Mouse (Mus musculus) CH12.LX (cell line): ENCODE measurements around the gene Mesp2. TPM values are rescaled to one million over a fixed set of nuclear protein-coding genes. Genes with fewer than 3 reads are reported as not detected.

Source experiments
- DNase-seq: peaks from one replicate; pipeline ENCODE4 v3.0.0-alpha.2; 2013; ENCODE audit errors: extremely low read depth
- H3K27ac ChIP-seq: 2 replicates; pipeline ENCODE4 v1.5.1; 2012; ENCODE audit warnings: low read depth, mild to moderate bottlenecking, control low read depth, moderate library complexity; ENCODE audit not compliant: insufficient read depth
- H3K27me3 ChIP-seq: replicated peaks from 2 replicates; pipeline ENCODE3; 2012; ENCODE audit warnings: inconsistent platforms
- H3K36me3 ChIP-seq, 2 experiments: replicated peaks in 1 of 2; 2 replicates each; pipeline versions ENCODE3 to v1.6.1; 2012; ENCODE audit warnings: inconsistent platforms in 1 of 2, low read length in 1 of 2, mild to moderate bottlenecking in 1 of 2, mixed read lengths in 1 of 2, moderate library complexity in 1 of 2; ENCODE audit not compliant: control insufficient read depth in 1 of 2, insufficient read depth in 1 of 2
- H3K4me1 ChIP-seq, 2 experiments: 2 replicates each; pipeline ENCODE4 v1.6.1; 2012; ENCODE audit warnings: inconsistent platforms in 1 of 2, moderate library complexity in 1 of 2; ENCODE audit not compliant: insufficient read depth in 2 of 2, control insufficient read depth in 1 of 2
- H3K4me2 ChIP-seq: 2 replicates; pipeline ENCODE4 v1.6.1; 2012; ENCODE audit warnings: low read depth, mild to moderate bottlenecking, control low read depth; ENCODE audit not compliant: poor library complexity, insufficient read depth, severe bottlenecking
- H3K4me3 ChIP-seq, 3 experiments: fragments of 150-350 bp in 1 of 3; sonication (generic) in 1 of 3; replicated peaks in 1 of 3; 2 replicates each; pipeline versions ENCODE3 to v1.5.1; 2011 to 2012; ENCODE audit warnings: low read depth in 2 of 3, low read length in 2 of 3, mild to moderate bottlenecking in 2 of 3, moderate library complexity in 2 of 3, control low read depth in 1 of 3, improper control_type of control experiment in 1 of 3, inconsistent platforms in 1 of 3, mixed read lengths in 1 of 3; ENCODE audit not compliant: poor library complexity in 1 of 3
- H3K79me2 ChIP-seq: replicated peaks from 2 replicates; pipeline ENCODE4 v1.6.1; 2012; ENCODE audit warnings: mild to moderate bottlenecking, moderate library complexity; ENCODE audit not compliant: control insufficient read depth, poor library complexity, insufficient read depth, severe bottlenecking; ENCODE audit errors: extremely low read depth
- H3K9ac ChIP-seq: 2 replicates; pipeline ENCODE4 v1.6.1; 2012; ENCODE audit warnings: low read depth, mild to moderate bottlenecking, control low read depth, moderate library complexity; ENCODE audit not compliant: insufficient read depth
- H3K9me3 ChIP-seq: replicated peaks from 2 replicates; pipeline ENCODE3; 2012; ENCODE audit warnings: low read length, inconsistent platforms, mixed read lengths
- BHLHE40 ChIP-seq: IDR thresholded peaks from 2 replicates; pipeline ENCODE4 v1.6.1; 2011; ENCODE audit warnings: mild to moderate bottlenecking, low read depth, low read length, improper control_type of control experiment
- CHD1 ChIP-seq: IDR thresholded peaks from 2 replicates; pipeline ENCODE4 v1.6.1; 2012; ENCODE audit warnings: low read depth, low read length, improper control_type of control experiment, inconsistent platforms
- CTCF ChIP-seq, 2 experiments: IDR thresholded peaks in 1 of 2; conservative IDR thresholded peaks in 1 of 2; 2 replicates each; pipeline ENCODE4 v1.5.1; 2011 to 2012; ENCODE audit warnings: low read depth in 2 of 2, low read length in 2 of 2, improper control_type of control experiment in 1 of 2, inconsistent platforms in 1 of 2, mild to moderate bottlenecking in 1 of 2, moderate library complexity in 1 of 2
- E2F4 ChIP-seq: IDR thresholded peaks from 2 replicates; pipeline ENCODE4 v1.6.1; 2011; ENCODE audit warnings: low read depth, low read length, improper control_type of control experiment; ENCODE audit not compliant: insufficient replicate concordance
- ELF1 ChIP-seq: IDR thresholded peaks from 2 replicates; pipeline ENCODE4 v1.6.1; 2014; ENCODE audit warnings: low read depth, mild to moderate bottlenecking, inconsistent platforms, low read length, improper control_type of control experiment
- EP300 ChIP-seq: IDR thresholded peaks from 2 replicates; pipeline ENCODE4 v1.6.1; 2011; ENCODE audit warnings: low read length, improper control_type of control experiment
- GABPA ChIP-seq: IDR thresholded peaks from 2 replicates; pipeline ENCODE4 v1.6.1; 2012; ENCODE audit warnings: low read depth, low read length, improper control_type of control experiment, inconsistent platforms; ENCODE audit not compliant: insufficient replicate concordance
- IRF4 ChIP-seq: IDR thresholded peaks from 2 replicates; pipeline ENCODE4 v1.6.1; 2014; ENCODE audit warnings: low read depth, mild to moderate bottlenecking, inconsistent platforms, low read length, improper control_type of control experiment
- JUND ChIP-seq: conservative IDR thresholded peaks from 2 replicates; pipeline ENCODE4 v1.6.1; 2011; ENCODE audit warnings: low read depth, low read length, improper control_type of control experiment
- MAFK ChIP-seq: IDR thresholded peaks from 2 replicates; pipeline ENCODE4 v1.6.1; 2011; ENCODE audit warnings: low read length, improper control_type of control experiment; ENCODE audit not compliant: insufficient replicate concordance
- MEF2A ChIP-seq: IDR thresholded peaks from 2 replicates; pipeline ENCODE4 v1.6.1; 2014; ENCODE audit warnings: low read depth, mild to moderate bottlenecking, inconsistent platforms, low read length, improper control_type of control experiment, borderline replicate concordance
- MYC ChIP-seq: IDR thresholded peaks from 2 replicates; pipeline ENCODE4 v1.6.1; 2011; ENCODE audit warnings: low read depth, mild to moderate bottlenecking, improper control_type of control experiment, low read length
- NRF1 ChIP-seq: IDR thresholded peaks from 2 replicates; pipeline ENCODE4 v1.6.1; 2014; ENCODE audit warnings: low read depth, mild to moderate bottlenecking, inconsistent platforms, low read length, improper control_type of control experiment, moderate library complexity
- PAX5 ChIP-seq: IDR thresholded peaks from 2 replicates; pipeline ENCODE4 v1.6.1; 2012; ENCODE audit warnings: low read length, inconsistent platforms, mixed read lengths
- POLR2AphosphoS2 ChIP-seq: IDR thresholded peaks from 2 replicates; pipeline ENCODE4 v1.6.1; 2011; ENCODE audit warnings: low read depth, low read length, improper control_type of control experiment
- RCOR1 ChIP-seq: conservative IDR thresholded peaks from 2 replicates; pipeline ENCODE4 v1.6.1; 2012; ENCODE audit warnings: low read depth, mild to moderate bottlenecking, inconsistent platforms, low read length, improper control_type of control experiment
- SIN3A ChIP-seq: IDR thresholded peaks from 2 replicates; pipeline ENCODE4 v1.6.1; 2012; ENCODE audit warnings: low read length, improper control_type of control experiment, inconsistent platforms
- SMC3 ChIP-seq: IDR thresholded peaks from 2 replicates; pipeline ENCODE4 v1.6.1; 2011; ENCODE audit warnings: low read depth, low read length, improper control_type of control experiment
- TCF12 ChIP-seq: IDR thresholded peaks from 2 replicates; pipeline ENCODE4 v1.6.1; 2014; ENCODE audit warnings: low read depth, mild to moderate bottlenecking, inconsistent platforms, low read length, improper control_type of control experiment
- UBTF ChIP-seq: IDR thresholded peaks from 2 replicates; pipeline ENCODE4 v1.6.1; 2012; ENCODE audit warnings: low read depth, mild to moderate bottlenecking, inconsistent platforms, low read length, improper control_type of control experiment, moderate library complexity
- USF1 ChIP-seq: IDR thresholded peaks from 2 replicates; pipeline ENCODE4 v1.6.1; 2014; ENCODE audit warnings: low read depth, mild to moderate bottlenecking, inconsistent platforms, low read length, improper control_type of control experiment
- USF2 ChIP-seq: conservative IDR thresholded peaks from 2 replicates; pipeline ENCODE4 v1.6.1; 2011; ENCODE audit warnings: low read depth, low read length, improper control_type of control experiment
- ZC3H11A ChIP-seq: IDR thresholded peaks from 2 replicates; pipeline ENCODE4 v1.6.1; 2012; ENCODE audit warnings: low read depth, mild to moderate bottlenecking, inconsistent platforms, low read length, improper control_type of control experiment
- ZKSCAN1 ChIP-seq: IDR thresholded peaks from 2 replicates; pipeline ENCODE4 v1.6.1; 2012; ENCODE audit warnings: low read depth, inconsistent platforms, low read length, improper control_type of control experiment, borderline replicate concordance
- ZMIZ1 ChIP-seq: IDR thresholded peaks from 2 replicates; pipeline ENCODE4 v1.6.1; 2012; ENCODE audit warnings: low read depth, mild to moderate bottlenecking, inconsistent platforms, low read length, improper control_type of control experiment
- ZNF384 ChIP-seq: IDR thresholded peaks from 2 replicates; pipeline ENCODE4 v1.6.1; 2012; ENCODE audit warnings: low read depth, low read length, improper control_type of control experiment, inconsistent platforms
- dilution Hi-C: fragments of 300-500 bp; cut with MboI; formaldehyde crosslinking; loops from 2 replicates; pipeline ENCODE4 v1.14.3; 2020; ENCODE audit warnings: low sequenced_read_pairs; ENCODE audit not compliant: extremely low pct_unique_long_range_greater_than_20kb, extremely low pct_ligation_motif_present
- in situ Hi-C: fragments of 300-500 bp; cut with MboI; formaldehyde crosslinking; loops from 3 replicates; pipeline ENCODE4 v1.14.3; 2019; ENCODE audit warnings: low sequenced_read_pairs, low pct_ligation_motif_present, low pct_unique_long_range_greater_than_20kb, mixed read lengths
- polyA plus RNA-seq: library from polyadenylated mRNA; unstranded; fragments of >175 nt; gene quantifications from 2 replicates; pipeline ENCODE4 v1.2.1, GENCODE M21; 2012; ENCODE audit warnings: low read depth; ENCODE audit not compliant: insufficient read length
- total RNA-seq, 2 experiments: library from RNA; depleted of rRNA; stranded (reverse); fragments of 300-350 nt in 1 of 2; fragments of >200 nt in 1 of 2; gene quantifications; 2 replicates each; pipeline ENCODE4 v1.2.3; 2012 to 2014

The Mesp2 gene
- total and polyA plus RNA-seq, 3 experiments = not detected

GRCm38 (mm10) chr7:79802037-79802436, 8.5 kb upstream of the Mesp2 start:
- in situ Hi-C loops (no loop called here), dilution Hi-C loops (no loop called here)
- H3K79me2 ChIP-seq = no peaks in the 10 kb centered on the region
- peaks cover 2 to 4% of the 10 kb centered on the region in 2 experiments; a peak in 1 of 4 replicates for H3K4me1 ChIP-seq
- no peak overlapping the region for H3K4me3 ChIP-seq
- DNase-seq = no peak
- H3K4me2 ChIP-seq = no peak overlapping the region
- TF ChIP-seq MYC = no peak
- TF ChIP-seq ELF1 = no peak
- no peak for TF ChIP-seq MEF2A
- no peak for TF ChIP-seq TCF12
- TF ChIP-seq NRF1 = no peak
- no peak for TF ChIP-seq PAX5
- no peak for TF ChIP-seq USF2
- TF ChIP-seq GABPA = no peak
- TF ChIP-seq ZKSCAN1 = no peak
- TF ChIP-seq EP300 = no peak
- no peak for TF ChIP-seq ZNF384
- TF ChIP-seq BHLHE40 = no peak
- TF ChIP-seq ZMIZ1 = no peak
- TF ChIP-seq ZC3H11A = no peak
- no peak for TF ChIP-seq RCOR1
- TF ChIP-seq E2F4 = no peak
- H3K36me3 ChIP-seq = no peaks in the 10 kb centered on the region
- H3K27ac ChIP-seq = no peak overlapping the region
- H3K27me3 ChIP-seq = peaks cover 5% of the 10 kb centered on the region
- no peaks in the 10 kb centered on the region for H3K9me3 ChIP-seq
- no peak overlapping the region for H3K9ac ChIP-seq

- Histone ChIP-seq H3K4me2 (no peak overlapping the region), H3K9me3 (no peaks in the 10 kb centered on the region), H3K27me3 (peaks cover 7% of the 10 kb centered on the region), H3K27ac (no peak overlapping the region), H3K9ac (no peak overlapping the region), H3K4me3 (no peak overlapping the region), H3K36me3 (no peaks in the 10 kb centered on the region), H3K79me2 (no peaks in the 10 kb centered on the region), H3K4me1 (no peaks in the 10 kb centered on the region)
- no peak for DNase-seq
- TF ChIP-seq POLR2AphosphoS2 (no peak), SMC3 (no peak), RCOR1 (no peak), ELF1 (no peak), NRF1 (no peak), PAX5 (no peak), ZKSCAN1 (no peak), IRF4 (no peak), UBTF (no peak), MYC (no peak), CTCF (conservative IDR thresholded peaks at IDR 0.05 in 1 of 2, IDR thresholded peaks at IDR 0.05 in 1 of 2; ENCODE audit: low read depth in 2 of 2, low read length in 2 of 2) (no peak), JUND (no peak), USF1 (no peak), SIN3A (no peak), MAFK (no peak), EP300 (no peak), MEF2A (no peak), CHD1 (no peak)
- dilution Hi-C loops (no loop called here), in situ Hi-C loops (no loop called here)
Measured at GRCm38 (mm10) chr7:79803887-79804286, 6.6 kb upstream of the Mesp2 start.
